Mouse (Mus musculus) central nervous system, embryonic 18 days (tissue): ENCODE results near the gene Fbxl16. TPM values are rescaled to one million over a fixed set of nuclear protein-coding genes. Genes with fewer than 3 reads are reported as not detected.

Experiments
- polyA plus RNA-seq: library from polyadenylated mRNA; depleted of rRNA; stranded (reverse); fragments of >200 nt; gene quantifications from 2 replicates; pipeline ENCODE4 v1.2.3, GENCODE M21; 2012; rRNA removed

The Fbxl16 gene
- polyA plus RNA-seq, 1 experiment: 79.5 TPM

Other genes starting within 250 kb of the Fbxl16 start
- gene Sox8, start 238.4 kb upstream of the Fbxl16 start, polyA plus RNA-seq: 16.0 and 21.7 TPM in 2 replicates
- gene Lmf1, start 230.0 kb upstream of the Fbxl16 start, polyA plus RNA-seq: 9.8 and 11.4 TPM in 2 replicates
- gene Gng13, start 91.9 kb upstream of the Fbxl16 start, polyA plus RNA-seq: 8.3 and 8.7 TPM in 2 replicates
- 5.9 and 6.7 TPM in 2 replicates for gene Chtf18, start 81.7 kb upstream of the Fbxl16 start, polyA plus RNA-seq
- 47.6 and 50.8 TPM in 2 replicates for gene Rpusd1, start 81.4 kb upstream of the Fbxl16 start, polyA plus RNA-seq
- gene Mslnl, start 73.0 kb upstream of the Fbxl16 start, polyA plus RNA-seq: 0.15 and 0.17 TPM in 2 replicates
- 1.6 and 32.1 TPM in 2 replicates for gene Msln, start 54.7 kb upstream of the Fbxl16 start, polyA plus RNA-seq
- gene Narfl, start 35.3 kb upstream of the Fbxl16 start, polyA plus RNA-seq: 26.8 and 27.4 TPM in 2 replicates
- gene Haghl, start 23.4 kb upstream of the Fbxl16 start, polyA plus RNA-seq: 211 and 212 TPM in 2 replicates
- 0.12 and 0.13 TPM in 2 replicates for gene Ccdc78, start 22.5 kb upstream of the Fbxl16 start, polyA plus RNA-seq
- gene Fam173a, start 16.2 kb upstream of the Fbxl16 start, polyA plus RNA-seq: 106 and 118 TPM in 2 replicates
- gene AC134908.4, start 13.4 kb upstream of the Fbxl16 start, polyA plus RNA-seq: 0.33 and 0.57 TPM in 2 replicates
- gene Metrn, start 11.9 kb upstream of the Fbxl16 start, polyA plus RNA-seq: 90.6 and 111 TPM in 2 replicates
- gene Wdr24, start 14.5 kb downstream of the Fbxl16 start, polyA plus RNA-seq: 42.3 and 44.7 TPM in 2 replicates
- gene Jmjd8, start 19.8 kb downstream of the Fbxl16 start, polyA plus RNA-seq: 61.3 and 66.9 TPM in 2 replicates
- gene Stub1, start 24.3 kb downstream of the Fbxl16 start, polyA plus RNA-seq: 297 and 308 TPM in 2 replicates
- gene Rhbdl1, start 28.2 kb downstream of the Fbxl16 start, polyA plus RNA-seq: 105 and 106 TPM in 2 replicates
- gene Gm20683, start 32.7 kb downstream of the Fbxl16 start, polyA plus RNA-seq: 37.0 and 39.2 TPM in 2 replicates
- 95.8 and 96.0 TPM in 2 replicates for gene Rhot2, start 35.8 kb downstream of the Fbxl16 start, polyA plus RNA-seq
- gene Wdr90, start 52.4 kb downstream of the Fbxl16 start, polyA plus RNA-seq: 46.9 and 49.8 TPM in 2 replicates
- gene Mcrip2, start 59.7 kb downstream of the Fbxl16 start, polyA plus RNA-seq: 20.1 and 21.8 TPM in 2 replicates
- gene Mettl26, start 66.0 kb downstream of the Fbxl16 start, polyA plus RNA-seq: 67.4 and 73.2 TPM in 2 replicates
- gene Wfikkn1, start 71.8 kb downstream of the Fbxl16 start, polyA plus RNA-seq: 0.39 and 0.40 TPM in 2 replicates
- 88.6 and 89.3 TPM in 2 replicates for gene Rab40c, start 110.6 kb downstream of the Fbxl16 start, polyA plus RNA-seq
- 107 and 111 TPM in 2 replicates for gene Pigq, start 135.9 kb downstream of the Fbxl16 start, polyA plus RNA-seq
- 0.29 and 0.44 TPM in 2 replicates for gene Nhlrc4, start 135.9 kb downstream of the Fbxl16 start, polyA plus RNA-seq
- gene A930017K11Rik, start 143.5 kb downstream of the Fbxl16 start, polyA plus RNA-seq: 0.62 and 1.1 TPM in 2 replicates
- 38.4 and 38.8 TPM in 2 replicates for gene Capn15, start 176.7 kb downstream of the Fbxl16 start, polyA plus RNA-seq